Mouse (Mus musculus) forebrain, embryonic 13.5 days (tissue): Measurements from ENCODE around the gene Eln. TPM values are rescaled to one million over a fixed set of nuclear protein-coding genes. Genes with fewer than 3 reads are reported as not detected.

Experiments used
- ATAC-seq: fragments of 200-750 bp; cut with Nextera tagmentation; 2 replicates; pipeline ENCODE4 v1.8.0; 2017
- H3K27ac ChIP-seq: fragments of 300-500 bp; sonication (generic); 2 replicates; pipeline ENCODE4 v1.5.1; 2015; ENCODE audit warnings: inconsistent platforms, mild to moderate bottlenecking, moderate library complexity
- H3K27me3 ChIP-seq: fragments of 300-500 bp; sonication (generic); 2 replicates; pipeline ENCODE4 v1.6.1; 2015; ENCODE audit warnings: mild to moderate bottlenecking, inconsistent platforms
- H3K36me3 ChIP-seq: fragments of 300-500 bp; sonication (generic); 2 replicates; pipeline ENCODE4 v1.6.1; 2015; ENCODE audit warnings: mild to moderate bottlenecking, inconsistent platforms; ENCODE audit not compliant: poor library complexity, severe bottlenecking
- H3K4me1 ChIP-seq: fragments of 300-500 bp; sonication (generic); 2 replicates; pipeline ENCODE4 v1.6.1; 2015; ENCODE audit warnings: inconsistent platforms
- H3K4me2 ChIP-seq: fragments of 300-500 bp; sonication (generic); 2 replicates; pipeline ENCODE4 v1.6.1; 2015; ENCODE audit warnings: inconsistent platforms, mild to moderate bottlenecking, moderate library complexity
- H3K4me3 ChIP-seq: fragments of 300-500 bp; sonication (generic); 2 replicates; pipeline ENCODE4 v1.5.1; 2015; ENCODE audit warnings: mild to moderate bottlenecking, inconsistent platforms
- H3K9ac ChIP-seq: fragments of 300-500 bp; sonication (generic); 2 replicates; pipeline ENCODE4 v1.6.1; 2015; ENCODE audit warnings: mild to moderate bottlenecking, inconsistent platforms
- H3K9me3 ChIP-seq: fragments of 300-500 bp; sonication (generic); replicated peaks from 2 replicates; pipeline ENCODE4 v1.6.1; 2016; ENCODE audit warnings: inconsistent platforms
- WGBS: fragments of 180-500 bp; shearing (Covaris S2); methylation state at CpG from one replicate; pipeline ENCODE4 v1.1.7; 2015; 5-methylcytosine and 5-hydroxymethylcytosine counted together
- polyA plus RNA-seq: library from polyadenylated mRNA; unstranded; fragments of >200 nt; fragmentation: Nextera tagmentation; extraction: Ambion mirVana; gene quantifications from 2 replicates; pipeline ENCODE4 v1.2.1, GENCODE M21; 2015

The Eln gene
- polyA plus RNA-seq, 1 experiment from 2014 or later = 3.4 TPM

GRCm38 (mm10) chr5:134740501-134741341 is 6.4 kb downstream of the Eln start:
- peaks cover 3% of the 10 kb centered on the region; the same call in 1 of the 2 replicates for H3K27me3 ChIP-seq
- no peak overlapping the region for H3K4me2 ChIP-seq
- H3K36me3 ChIP-seq = no peaks in the 10 kb centered on the region
- WGBS = 62% methylated on average over 11 of the region's 11 CpGs
- peaks cover 10% of the 10 kb centered on the region; the same call in 1 of the 2 replicates for H3K4me1 ChIP-seq
- no peak overlapping the region for H3K27ac ChIP-seq
- no peak overlapping the region for H3K4me3 ChIP-seq
- no peak overlapping the region for H3K9ac ChIP-seq
- no peaks in the 10 kb centered on the region for H3K9me3 ChIP-seq
- no peak for ATAC-seq

GRCm38 (mm10) chr5:134739951-134740350 is 7.2 kb downstream of the Eln start:
- WGBS = 66% methylated on average over 3 of the region's 3 CpGs
- ATAC-seq = no peak
- Histone ChIP-seq H3K27me3 (0 out of 2 replicates have a peak, but pooled peaks cover 3% of the 10 kb centered on the region), H3K4me1 (peaks cover 10% of the 10 kb centered on the region; the same call in 1 of the 2 replicates), H3K36me3 (no peaks in the 10 kb centered on the region), H3K4me2 (no peak overlapping the region), H3K27ac (no peak overlapping the region), H3K9me3 (no peaks in the 10 kb centered on the region), H3K4me3 (no peak overlapping the region), H3K9ac (no peak overlapping the region)

DNA sequence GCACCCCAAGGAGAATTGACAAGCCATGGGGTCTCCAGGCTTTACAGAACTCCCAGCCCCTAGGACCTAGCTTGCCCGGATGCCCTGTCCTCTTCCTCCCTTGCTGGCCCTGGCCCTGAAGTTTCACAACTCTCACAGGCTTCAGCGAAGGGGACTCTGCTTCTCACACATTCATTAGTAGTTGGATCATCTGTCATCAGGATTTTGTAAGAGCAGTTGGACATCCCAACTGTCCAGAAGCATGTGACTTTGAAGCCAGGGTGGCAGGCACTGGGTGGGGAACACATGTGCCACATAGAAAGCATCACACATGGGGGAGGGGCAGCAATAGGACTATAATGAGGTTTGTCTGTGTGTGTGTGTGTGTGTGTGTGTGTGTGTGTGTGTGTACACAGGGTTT is 12.2 kb downstream of the Eln start:
- Histone ChIP-seq H3K9me3 (no peaks in the 10 kb centered on the region), H3K27ac (no peak overlapping the region), H3K27me3 (no peaks in the 10 kb centered on the region), H3K4me2 (no peak overlapping the region), H3K9ac (no peak overlapping the region), H3K4me1 (no peaks in the 10 kb centered on the region), H3K36me3 (no peaks in the 10 kb centered on the region), H3K4me3 (no peak overlapping the region)
- ATAC-seq = no peak
- 91% methylated on average over 2 of the region's 2 CpGs for WGBS

- no peak for ATAC-seq
- no peak overlapping the region for H3K27ac ChIP-seq
- H3K4me1 ChIP-seq = no peaks in the 10 kb centered on the region
- no peak overlapping the region for H3K4me3 ChIP-seq
- H3K27me3 ChIP-seq = no peaks in the 10 kb centered on the region
- no peak overlapping the region for H3K4me2 ChIP-seq
- WGBS = 78% methylated on average over 5 of the region's 5 CpGs
- H3K9me3 ChIP-seq = no peaks in the 10 kb centered on the region
- no peaks in the 10 kb centered on the region for H3K36me3 ChIP-seq
- no peak overlapping the region for H3K9ac ChIP-seq
These were observed 13.1 kb downstream of the Eln start for GRCm38 (mm10) chr5:134734072-134734471.

GRCm38 (mm10) chr5:134733241-134733640 is 13.9 kb downstream of the Eln start:
- no peaks in the 10 kb centered on the region for H3K36me3 ChIP-seq
- WGBS = 71% methylated on average over 4 of the region's 4 CpGs
- ATAC-seq = no peak

DNA sequence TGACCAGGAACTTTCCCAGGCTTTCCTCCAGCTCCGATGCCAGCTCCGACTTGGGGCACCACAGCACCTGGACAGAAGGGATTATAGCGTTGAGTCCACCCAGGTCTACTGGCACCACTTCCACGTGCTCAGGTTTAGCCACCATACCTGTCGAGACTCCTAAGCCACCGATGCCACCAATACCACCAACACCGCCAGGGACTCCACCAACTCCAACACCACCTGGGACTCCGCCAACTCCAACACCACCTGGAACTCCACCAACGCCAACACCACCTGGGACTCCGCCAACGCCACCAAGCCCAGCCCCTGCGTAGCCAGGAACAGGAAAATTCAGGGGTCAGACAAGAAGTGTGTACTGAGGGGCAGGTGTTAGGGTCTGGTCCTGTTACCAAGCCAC is 18.0 kb downstream of the Eln start:
- no peaks in the 10 kb centered on the region for H3K4me1 ChIP-seq
- WGBS = 95% methylated on average over 12 of the region's 12 CpGs
- no peak overlapping the region for H3K4me2 ChIP-seq
- no peak overlapping the region for H3K4me3 ChIP-seq
- no peaks in the 10 kb centered on the region for H3K36me3 ChIP-seq
- no peaks in the 10 kb centered on the region for H3K27me3 ChIP-seq
- H3K9ac ChIP-seq = no peak overlapping the region
- no peak overlapping the region for H3K27ac ChIP-seq
- no peaks in the 10 kb centered on the region for H3K9me3 ChIP-seq
- ATAC-seq = no peak

More at GRCm38 (mm10) chr5:134733241-134733640, 13.9 kb downstream of the Eln start:
- H3K27ac ChIP-seq = no peak overlapping the region
- no peak overlapping the region for H3K4me2 ChIP-seq
- no peaks in the 10 kb centered on the region for H3K9me3 ChIP-seq
- no peaks in the 10 kb centered on the region for H3K4me1 ChIP-seq
- H3K27me3 ChIP-seq = no peaks in the 10 kb centered on the region
- no peak overlapping the region for H3K4me3 ChIP-seq
- no peak overlapping the region for H3K9ac ChIP-seq

GRCm38 (mm10) chr5:134728535-134728934 is 18.6 kb downstream of the Eln start:
- no peak for ATAC-seq
- Histone ChIP-seq H3K36me3 (no peaks in the 10 kb centered on the region), H3K9me3 (no peaks in the 10 kb centered on the region), H3K27ac (no peak overlapping the region), H3K9ac (no peak overlapping the region), H3K27me3 (no peaks in the 10 kb centered on the region), H3K4me2 (no peak overlapping the region), H3K4me1 (no peaks in the 10 kb centered on the region), H3K4me3 (no peak overlapping the region)
- 83% methylated on average over 3 of the region's 3 CpGs for WGBS

- Histone ChIP-seq H3K27ac (no peak overlapping the region), H3K4me1 (no peaks in the 10 kb centered on the region), H3K36me3 (no peaks in the 10 kb centered on the region), H3K4me2 (no peak overlapping the region), H3K9me3 (no peaks in the 10 kb centered on the region), H3K4me3 (no peak overlapping the region), H3K9ac (no peak overlapping the region), H3K27me3 (no peaks in the 10 kb centered on the region)
- 90% methylated on average over 8 of the region's 8 CpGs for WGBS
- ATAC-seq = no peak
These were observed 20.0 kb downstream of the Eln start for GRCm38 (mm10) chr5:134727001-134727639.

GRCm38 (mm10) chr5:134725299-134725698 is 21.8 kb downstream of the Eln start:
- Histone ChIP-seq H3K9me3 (no peaks in the 10 kb centered on the region), H3K9ac (no peak overlapping the region), H3K27me3 (no peaks in the 10 kb centered on the region), H3K27ac (no peak overlapping the region), H3K4me3 (no peak overlapping the region), H3K4me2 (no peak overlapping the region), H3K4me1 (no peaks in the 10 kb centered on the region), H3K36me3 (no peaks in the 10 kb centered on the region)
- ATAC-seq = no peak
- WGBS = 69% methylated on average over 4 of the region's 4 CpGs

DNA sequence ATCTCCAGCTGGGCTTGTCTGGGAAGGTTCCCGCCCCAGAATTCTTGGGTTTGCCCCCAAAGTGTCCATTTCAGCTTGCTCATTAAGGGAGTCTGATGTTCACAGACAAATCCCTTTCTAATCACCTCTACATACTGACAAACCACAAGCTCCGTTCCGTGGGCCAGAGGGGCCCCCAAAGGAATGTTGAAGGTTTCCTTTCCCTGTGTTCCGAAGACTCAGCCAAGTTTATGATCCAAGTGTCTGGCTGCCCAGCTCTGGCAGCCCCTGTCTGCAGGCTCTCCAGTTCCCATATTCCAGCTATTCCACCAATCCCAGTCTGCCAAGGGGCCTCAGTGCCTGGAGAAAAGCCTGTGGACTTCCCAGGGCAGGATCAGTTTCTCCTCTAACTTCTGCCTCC is 27.1 kb downstream of the Eln start:
- no peak overlapping the region for H3K27ac ChIP-seq
- no peaks in the 10 kb centered on the region for H3K4me1 ChIP-seq
- ATAC-seq = no peak
- H3K9me3 ChIP-seq = no peaks in the 10 kb centered on the region
- no peak overlapping the region for H3K9ac ChIP-seq
- H3K4me3 ChIP-seq = no peak overlapping the region
- no peaks in the 10 kb centered on the region for H3K36me3 ChIP-seq
- 74% methylated on average over 4 of the region's 4 CpGs for WGBS
- no peaks in the 10 kb centered on the region for H3K27me3 ChIP-seq
- H3K4me2 ChIP-seq = no peak overlapping the region

DNA sequence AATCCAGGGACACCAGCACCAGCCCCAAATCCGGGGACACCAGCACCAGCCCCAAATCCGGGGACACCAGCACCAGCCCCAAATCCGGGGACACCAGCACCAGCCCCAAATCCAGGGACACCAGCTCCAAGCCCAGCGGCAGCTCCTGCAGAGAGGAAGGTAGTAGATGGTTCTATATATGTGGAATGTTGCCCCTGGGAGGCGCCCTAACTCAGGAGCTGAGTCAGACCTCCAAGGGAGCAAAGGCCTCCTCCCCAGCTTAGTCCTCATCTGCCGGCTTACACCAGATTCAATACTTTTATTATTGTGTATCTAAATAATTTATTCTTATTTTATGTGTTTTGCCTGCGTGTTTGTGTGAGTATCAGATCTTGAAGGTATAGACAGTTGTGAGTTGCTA is 36.0 kb downstream of the Eln start:
- Histone ChIP-seq H3K27ac (no peak overlapping the region), H3K4me3 (no peak overlapping the region), H3K36me3 (no peaks in the 10 kb centered on the region), H3K4me2 (no peak overlapping the region), H3K4me1 (no peaks in the 10 kb centered on the region), H3K9me3 (no peaks in the 10 kb centered on the region), H3K9ac (no peak overlapping the region), H3K27me3 (no peaks in the 10 kb centered on the region)
- ATAC-seq = no peak
- WGBS = 70% methylated on average over 7 of the region's 7 CpGs

DNA sequence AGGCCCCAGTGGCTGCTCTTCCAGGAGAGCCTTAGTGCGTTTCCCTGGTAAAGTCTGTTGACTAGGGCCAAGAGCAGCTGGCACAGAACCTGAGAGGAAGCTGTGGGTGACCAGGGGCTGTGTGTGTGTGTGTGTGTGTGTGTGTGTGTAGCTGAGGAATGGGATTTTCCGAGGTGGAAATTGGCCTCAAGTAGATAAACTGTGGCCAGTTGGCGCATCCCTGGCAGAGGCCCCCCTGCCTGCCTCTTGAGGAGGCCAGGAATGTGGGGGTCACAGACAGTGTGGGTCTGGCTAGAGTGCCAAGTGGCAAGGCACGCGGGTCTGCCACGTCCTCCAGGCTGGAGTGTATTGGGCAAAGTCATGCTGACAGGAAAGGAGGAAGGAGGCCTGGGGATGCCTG is 37.8 kb downstream of the Eln start:
- no peak for ATAC-seq
- H3K9me3 ChIP-seq = no peaks in the 10 kb centered on the region

More for the DNA sequence above, 37.8 kb downstream of the Eln start:
- Histone ChIP-seq H3K4me2 (no peak overlapping the region), H3K27ac (no peak overlapping the region), H3K9ac (no peak overlapping the region), H3K27me3 (no peaks in the 10 kb centered on the region), H3K4me1 (no peaks in the 10 kb centered on the region), H3K36me3 (no peaks in the 10 kb centered on the region), H3K4me3 (no peak overlapping the region)
- WGBS = 75% methylated on average over 6 of the region's 6 CpGs
